Mouse (Mus musculus) adrenal gland, adult 8-10 months (tissue): ENCODE data around the gene Gnb1. TPM values are rescaled to one million over a fixed set of nuclear protein-coding genes. Genes with fewer than 3 reads are reported as not detected.
"Not testable (repeated sequence)": the region's sequence is repeated elsewhere in the genome, so short reads cannot be mapped to it uniquely, and the experiment has no call there.

ENCODE experiments used
- DNase-seq: peaks from one replicate; pipeline ENCODE4 v3.0.0; 2022
- total RNA-seq, 4 experiments: library from RNA; stranded (reverse); gene quantifications; 2 replicates each; pipeline ENCODE4 v1.2.4; 2022

Gene Gnb1
- total RNA-seq = 100 to 1,000 TPM; 344 to 487 (median 448) TPM

- peak; percentile 81 for DNase-seq
Measured at GRCm38 (mm10) chr4:155490990-155491504, at the start of gene Gnb1. Gene Gnb1, plus strand, starts transcription at chr4:155491361.

DNA sequence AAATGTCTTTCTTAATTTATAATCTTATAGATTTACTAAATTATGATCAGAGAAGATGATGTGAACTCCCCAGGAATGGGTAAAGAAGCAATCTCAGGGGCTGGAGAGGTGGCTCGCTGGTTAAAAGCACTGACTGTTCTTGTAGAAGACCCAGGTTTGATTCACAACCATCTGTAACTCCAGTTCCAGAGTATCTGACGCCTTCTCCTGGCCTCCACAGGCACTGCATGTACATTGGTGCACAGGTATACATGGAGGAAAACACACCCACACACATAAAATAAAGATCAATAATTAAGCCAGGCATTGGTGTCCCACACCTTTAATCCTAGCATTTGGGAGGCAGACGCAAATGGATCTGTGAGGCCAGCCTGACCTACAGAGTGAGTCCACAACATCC, 48.4 kb upstream of the Gnb1 start:
- no peak for DNase-seq

- no peak for DNase-seq
Measured at GRCm38 (mm10) chr4:155451597-155451996, 39.6 kb upstream of the Gnb1 start.

- DNase-seq = no peak
Measured at GRCm38 (mm10) chr4:155458575-155458974, 32.6 kb upstream of the Gnb1 start.

DNA sequence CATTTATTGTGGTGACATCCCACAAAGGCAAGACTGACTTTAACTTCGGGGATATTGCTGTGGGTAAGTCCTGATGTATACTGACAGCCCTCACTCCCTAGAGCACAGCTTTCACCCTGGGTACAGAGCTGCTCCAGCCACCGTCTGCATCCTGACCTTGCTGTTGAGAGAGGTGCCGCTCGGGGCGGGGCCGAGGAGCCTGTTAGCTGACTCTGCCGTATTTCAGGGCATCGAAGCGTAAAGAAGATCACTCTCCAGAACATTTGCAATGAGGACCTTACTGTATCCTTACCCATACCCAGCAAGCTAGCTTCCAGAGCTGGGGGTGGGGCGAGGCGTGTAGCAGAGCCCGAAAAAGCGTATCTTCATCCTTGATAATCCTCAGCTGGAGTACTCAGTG, 28.1 kb upstream of the Gnb1 start:
- no peak for DNase-seq

- no peak for DNase-seq
Measured at GRCm38 (mm10) chr4:155463611-155464010, 27.6 kb upstream of the Gnb1 start.

GRCm38 (mm10) chr4:155464061-155464460, 27.1 kb upstream of the Gnb1 start:
- DNase-seq = no peak

- DNase-seq = no peak
Measured at GRCm38 (mm10) chr4:155465607-155466006, 25.6 kb upstream of the Gnb1 start.

DNA sequence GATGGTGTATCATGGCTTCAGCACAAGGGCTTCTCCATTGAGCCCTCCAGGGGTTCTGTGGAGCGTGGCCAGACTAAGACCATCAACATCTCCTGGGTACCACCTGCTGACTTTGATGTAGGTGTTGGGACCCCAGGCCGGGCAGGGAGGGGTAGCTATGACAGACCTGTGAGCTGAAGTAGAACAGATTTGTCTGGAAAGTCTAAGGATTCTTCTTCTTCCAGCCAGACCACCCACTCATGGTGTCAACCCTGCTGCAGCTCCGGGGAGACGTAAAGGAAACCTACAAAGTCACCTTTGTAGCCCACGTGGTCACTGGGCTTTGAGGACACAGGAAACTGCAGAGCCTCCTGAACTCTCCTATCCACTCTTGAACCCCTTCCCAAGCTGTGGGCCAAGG, 25.1 kb upstream of the Gnb1 start:
- no peak for DNase-seq

DNA sequence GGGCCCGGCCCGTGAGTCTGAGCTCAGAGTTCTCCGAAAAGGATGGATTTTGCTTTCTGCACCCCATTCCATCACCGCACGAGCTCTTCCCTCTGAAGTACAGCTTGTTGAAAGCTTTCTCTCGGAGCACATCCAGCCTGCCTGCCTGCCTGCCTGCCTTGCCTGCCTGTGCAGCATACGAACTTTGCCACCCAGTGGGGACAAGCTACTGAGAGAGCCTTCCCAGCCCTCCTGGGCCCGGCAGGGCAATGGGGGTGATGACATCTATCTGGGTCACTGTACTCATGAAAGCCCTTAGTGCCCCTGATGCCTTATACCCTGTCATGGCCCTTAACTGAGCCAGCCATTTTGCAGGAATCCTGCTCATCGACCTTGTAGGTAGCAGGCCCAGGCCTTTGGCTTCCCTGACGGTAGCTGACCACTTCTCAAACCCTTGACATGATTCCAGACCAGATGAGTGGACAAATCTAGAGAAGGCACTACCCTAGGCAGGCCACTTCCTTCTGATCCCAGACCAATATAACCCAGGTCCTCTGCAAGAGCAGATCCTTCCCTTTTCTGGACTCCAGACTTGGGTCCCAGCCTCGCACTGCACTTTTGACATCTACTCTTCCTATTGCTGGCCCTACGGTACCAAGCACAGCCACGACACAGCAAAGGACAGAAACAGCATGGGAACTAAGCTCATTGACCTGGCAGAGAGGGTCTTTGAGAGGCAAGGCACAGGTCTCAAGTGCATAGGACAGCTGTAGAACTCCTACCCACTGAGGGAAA, 23.7 kb upstream of the Gnb1 start:
- no peak for DNase-seq

DNA sequence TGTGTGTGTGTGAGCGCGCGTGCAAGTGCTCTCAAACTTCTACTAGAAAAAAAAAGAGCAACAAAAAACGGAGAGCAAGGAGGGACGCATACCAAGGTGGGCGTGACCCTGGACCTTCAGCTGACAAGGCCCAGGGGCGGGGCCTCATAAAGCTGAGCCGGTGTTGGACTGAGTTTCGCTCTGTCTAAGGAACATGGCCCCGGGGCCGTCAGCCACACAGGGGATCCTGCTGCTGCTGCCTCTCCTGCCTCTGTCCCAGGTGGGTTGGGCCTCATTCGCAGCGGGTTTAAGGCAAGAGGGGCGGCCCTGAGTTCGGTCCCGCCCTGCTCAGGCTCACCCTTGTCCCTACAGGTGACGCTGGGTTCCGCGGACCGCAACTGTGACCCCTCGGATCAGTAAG, 22.2 kb upstream of the Gnb1 start, which contains the start of gene Tmem52:
Gene Tmem52, plus strand, starts transcription at position 163 of the 400 bp plus-strand sequence.
- DNase-seq = peak; percentile 38

DNA sequence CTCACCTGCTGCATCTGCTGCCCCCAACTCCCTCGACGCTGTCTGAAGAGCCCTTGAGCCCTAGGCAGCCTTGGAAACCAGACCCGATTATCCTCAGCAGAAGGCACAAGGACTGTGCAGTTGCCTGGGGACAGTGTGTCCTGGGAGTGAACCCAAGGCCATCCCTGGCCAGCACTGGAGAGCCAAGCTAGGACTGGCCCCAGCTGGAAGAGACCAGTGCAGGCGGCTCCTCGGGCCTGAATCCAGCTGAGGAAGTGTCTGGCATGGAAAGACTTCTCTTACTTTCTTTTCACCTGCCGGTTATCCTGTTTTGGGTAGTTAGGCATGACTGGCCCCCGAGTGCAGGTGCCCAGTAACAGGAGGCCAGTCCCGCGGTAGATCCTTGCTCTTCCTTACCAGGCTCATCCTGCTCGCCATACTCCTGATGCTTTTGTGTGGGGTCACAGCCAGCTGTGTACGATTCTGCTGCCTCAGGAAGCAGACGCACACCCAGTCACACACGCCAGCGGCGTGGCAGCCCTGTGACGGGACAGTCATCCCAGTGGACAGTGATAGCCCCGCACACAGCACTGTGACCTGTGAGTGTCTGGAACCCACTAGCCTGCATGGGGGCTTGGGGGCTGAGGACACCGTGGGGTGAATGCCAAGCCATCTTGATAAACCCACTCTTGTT, 21.4 kb upstream of the Gnb1 start:
- DNase-seq = peak; percentile 48

DNA sequence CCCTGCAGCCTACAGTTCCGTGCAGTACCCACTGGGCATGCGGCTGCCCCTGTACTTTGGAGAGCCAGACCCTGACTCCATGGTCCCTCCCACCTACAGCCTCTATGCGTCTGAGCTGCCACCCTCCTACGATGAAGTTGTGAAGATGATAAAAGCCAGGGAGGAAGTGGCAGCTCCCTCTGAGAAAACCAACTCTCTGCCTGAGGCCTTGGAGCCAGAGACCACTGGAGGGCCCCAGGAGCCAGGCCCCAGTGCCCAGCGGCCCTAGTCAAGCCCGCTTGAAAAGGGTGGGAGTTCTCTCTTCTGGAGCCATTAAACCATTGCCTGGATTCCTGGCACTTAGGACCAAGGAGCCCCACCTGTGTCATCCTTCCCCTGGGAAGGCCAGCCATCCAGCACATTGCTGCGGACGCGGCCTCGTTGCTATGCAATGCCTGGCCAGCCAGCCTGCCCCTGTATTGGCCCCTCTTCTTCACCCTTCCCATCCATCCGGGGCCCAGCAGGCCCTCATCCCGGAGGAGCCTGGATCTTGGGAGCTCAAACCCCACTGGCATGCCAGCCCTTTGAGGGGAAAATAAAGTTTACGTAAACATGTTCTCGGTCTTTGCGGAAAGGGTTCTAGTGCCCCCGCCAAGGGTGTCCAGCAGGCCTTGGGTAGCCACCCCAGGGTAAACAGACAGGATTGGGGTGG, 20.8 kb upstream of the Gnb1 start:
- DNase-seq = no peak

- no peak for DNase-seq
Measured at GRCm38 (mm10) chr4:155470997-155471396, 20.2 kb upstream of the Gnb1 start.

DNA sequence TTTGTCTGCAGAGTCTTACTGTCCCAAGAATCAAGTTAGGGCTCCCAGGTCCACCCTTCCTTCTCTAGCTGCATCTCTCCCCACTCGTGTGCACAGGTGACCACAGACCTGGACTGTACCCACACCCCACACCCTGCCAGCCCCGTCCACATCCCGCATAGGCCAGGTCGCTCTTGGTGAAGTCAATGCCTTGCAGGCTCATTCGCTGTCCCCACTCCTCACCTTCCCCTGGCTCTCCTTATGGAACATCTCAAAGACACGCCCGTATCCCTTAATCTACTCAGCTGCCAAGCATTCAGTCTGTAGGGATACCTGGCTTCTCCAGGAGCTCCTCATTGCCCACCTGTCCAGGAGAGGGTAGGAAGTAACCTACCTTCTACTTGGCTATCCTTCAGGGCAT, 19.8 kb upstream of the Gnb1 start:
- no peak for DNase-seq

DNA sequence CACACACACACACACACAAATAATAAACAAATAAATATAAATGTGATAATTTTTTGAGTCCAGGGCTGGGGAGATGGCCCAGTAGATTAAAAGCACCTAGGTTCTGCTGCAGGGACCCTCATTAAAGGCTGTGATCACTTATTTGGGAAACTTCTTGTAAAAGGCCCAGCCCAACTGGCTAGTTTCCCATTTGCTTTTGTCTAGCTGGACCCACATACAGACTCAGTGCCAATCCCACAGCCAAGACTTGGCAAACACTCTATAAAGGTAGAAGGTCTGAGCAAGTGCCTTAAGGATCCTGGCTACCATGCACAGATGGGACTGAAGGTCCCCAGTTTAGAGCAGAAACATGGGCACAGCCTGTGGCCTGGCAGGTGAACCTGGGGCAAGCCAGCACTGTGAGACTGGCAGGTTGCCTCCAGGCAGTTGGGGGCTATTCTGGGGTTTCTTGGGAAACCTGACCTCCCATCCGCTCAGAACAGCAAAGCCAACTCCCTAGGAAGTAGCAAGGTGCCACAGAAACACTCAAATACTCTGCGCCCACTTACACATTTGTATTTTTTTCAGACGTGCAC, 18.4 kb upstream of the Gnb1 start:
- DNase-seq = no peak

- DNase-seq = peak; percentile 80
Measured at GRCm38 (mm10) chr4:155473319-155473718, 17.8 kb upstream of the Gnb1 start.

DNA sequence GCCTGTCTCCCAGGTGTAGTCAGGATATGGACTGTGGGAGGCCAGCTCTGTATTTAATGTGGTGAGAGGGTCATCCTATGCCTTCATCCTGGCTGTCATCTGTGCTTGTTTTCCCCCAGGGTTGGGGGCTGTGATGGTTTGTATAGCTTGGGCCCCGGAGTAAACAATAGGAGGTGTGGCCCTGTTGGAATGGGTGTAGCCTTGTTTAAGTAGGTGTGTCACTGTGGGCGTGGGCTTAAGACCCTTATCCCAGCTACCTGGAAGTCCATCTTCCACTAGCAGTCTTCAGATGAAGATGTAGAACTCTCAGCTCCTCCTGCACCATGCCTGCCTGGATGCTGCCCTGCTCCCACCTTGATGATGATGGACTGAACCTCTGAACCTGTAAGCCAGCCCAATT, 17.4 kb upstream of the Gnb1 start:
- not testable (repeated sequence) for DNase-seq

GRCm38 (mm10) chr4:155481381-155482124, 9.6 kb upstream of the Gnb1 start:
- peak; percentile 71 for DNase-seq

DNA sequence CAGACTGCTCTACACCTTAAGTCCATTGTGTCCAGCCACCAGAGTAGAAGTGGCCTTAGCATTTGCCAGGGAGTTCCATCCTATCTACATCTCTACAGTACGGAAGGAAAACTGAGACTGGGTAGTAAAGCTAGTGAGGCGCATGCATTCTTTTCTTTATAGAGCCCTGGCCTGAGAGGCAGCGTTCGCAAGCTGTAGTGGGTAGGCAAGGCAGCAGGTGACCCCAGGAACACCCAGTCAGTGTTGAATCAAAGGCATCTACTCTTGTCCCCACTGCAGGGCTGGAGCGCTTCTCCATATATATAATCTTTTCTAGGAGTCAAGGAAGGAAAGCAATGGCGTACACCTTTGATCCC, 9.1 kb upstream of the Gnb1 start:
- no peak for DNase-seq

- no peak for DNase-seq
Measured at GRCm38 (mm10) chr4:155482733-155483540, 8.2 kb upstream of the Gnb1 start.
